Mouse (Mus musculus) liver, adult 10 weeks (tissue): ENCODE measurements around the gene Gm49393. TPM values are rescaled to one million over a fixed set of nuclear protein-coding genes. Genes with fewer than 3 reads are reported as not detected.

Experiments
- polyA plus RNA-seq: library from polyadenylated mRNA; stranded (reverse); fragments of 350-450 nt; fragmentation: Illumina TruSeq; extraction: RNeasy Lipid Tissue Mini Kit (QIAGEN cat#74804); gene quantifications from one replicate; pipeline ENCODE4 v1.2.3, GENCODE M21; 2014; ENCODE audit warnings: low read depth, low replicate concordance

The Gm49393 gene
- not detected for polyA plus RNA-seq

DNA sequence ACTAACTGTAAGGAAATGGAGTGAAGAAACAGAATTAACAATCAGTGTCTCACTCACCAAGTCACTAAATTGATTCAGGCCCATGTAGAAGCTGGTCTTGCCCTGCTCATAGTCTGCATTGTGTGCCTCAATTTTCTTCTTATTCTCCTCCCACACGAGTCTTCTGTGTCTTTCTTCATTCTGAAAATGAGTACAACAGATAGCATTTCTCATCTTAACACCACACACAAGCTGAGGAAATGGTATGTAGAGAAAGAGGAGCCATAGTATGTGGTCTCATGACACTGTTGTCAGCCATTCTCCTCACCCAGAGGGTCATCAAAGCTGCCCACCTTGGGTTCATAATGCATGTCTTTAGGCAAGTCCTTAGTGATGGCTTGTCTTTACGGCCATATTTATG is at the start of gene Gm49393:
Gene Gm49393, minus strand, starts transcription at position 101 of the 400 bp plus-strand sequence.

DNA sequence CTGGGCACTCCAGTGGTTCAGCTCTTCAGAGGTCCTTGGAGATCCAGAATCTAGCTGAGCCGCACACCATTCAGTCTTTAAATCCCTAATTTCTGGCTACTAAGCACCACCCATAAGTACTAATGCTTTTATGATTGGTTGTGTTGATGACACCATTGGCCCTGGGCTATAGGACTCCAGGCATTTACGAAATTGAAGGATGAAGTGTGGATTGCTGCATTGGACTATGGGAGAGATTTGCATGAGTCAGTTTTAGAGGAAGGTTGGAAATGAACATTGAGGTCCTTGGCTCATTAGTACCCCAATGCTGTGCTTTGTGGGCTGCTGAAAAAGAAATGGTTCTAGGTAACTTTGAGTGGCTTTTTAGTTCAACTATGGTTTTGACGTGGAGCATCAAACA is 6.5 kb upstream of the Gm49393 start, which contains the start of gene Tpbpa:
Gene Tpbpa, minus strand, starts transcription at position 101 of the 400 bp plus-strand sequence.

DNA sequence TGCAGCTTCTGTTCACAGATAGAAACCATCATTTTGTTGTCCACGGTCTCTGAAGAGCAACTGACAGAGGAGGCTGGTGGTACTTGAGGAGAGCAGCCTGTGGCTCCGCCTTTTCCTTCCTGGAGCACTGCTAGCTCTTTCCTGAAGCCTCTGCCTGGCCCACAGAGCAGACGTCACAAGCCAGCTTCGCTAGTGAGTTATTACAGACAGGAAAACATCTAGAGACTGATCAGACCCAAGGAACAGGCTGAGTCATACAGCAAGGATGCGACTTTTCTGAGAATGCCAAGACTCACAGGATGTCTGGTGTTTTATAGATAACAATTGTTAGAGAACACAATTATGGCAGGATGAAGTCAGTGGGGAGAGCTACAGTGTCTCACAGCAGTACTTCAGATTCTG is 1.1 kb upstream of the Gm49393 start, which contains the start of the genes Gm49391 and Ctla2a:
Gene Gm49391, minus strand, starts transcription at position 72 of the 402 bp plus-strand sequence.
Gene Ctla2a, minus strand, starts transcription at position 126 of the 402 bp plus-strand sequence.

DNA sequence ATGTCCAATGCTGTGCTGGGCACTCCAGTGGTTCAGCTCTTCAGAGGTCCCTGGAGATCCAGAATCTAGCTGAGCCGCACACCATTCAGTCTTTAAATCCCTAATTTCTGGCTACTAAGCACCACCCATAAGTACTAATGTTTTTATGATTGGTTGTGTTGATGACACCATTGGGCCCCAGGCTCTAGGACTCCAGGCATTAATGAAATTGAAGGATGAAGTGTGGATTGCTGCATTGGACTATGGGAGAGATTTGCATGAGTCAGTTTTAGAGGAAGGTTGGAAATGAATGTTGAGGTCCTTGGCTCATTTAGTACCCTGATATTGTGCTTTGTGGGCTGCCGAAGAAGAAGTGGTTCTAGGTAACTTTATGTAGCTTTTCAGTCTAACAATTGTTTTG is 30.6 kb downstream of the Gm49393 start, which contains the start of gene Tpbpb:
Gene Tpbpb, minus strand, starts transcription at position 101 of the 400 bp plus-strand sequence.

DNA sequence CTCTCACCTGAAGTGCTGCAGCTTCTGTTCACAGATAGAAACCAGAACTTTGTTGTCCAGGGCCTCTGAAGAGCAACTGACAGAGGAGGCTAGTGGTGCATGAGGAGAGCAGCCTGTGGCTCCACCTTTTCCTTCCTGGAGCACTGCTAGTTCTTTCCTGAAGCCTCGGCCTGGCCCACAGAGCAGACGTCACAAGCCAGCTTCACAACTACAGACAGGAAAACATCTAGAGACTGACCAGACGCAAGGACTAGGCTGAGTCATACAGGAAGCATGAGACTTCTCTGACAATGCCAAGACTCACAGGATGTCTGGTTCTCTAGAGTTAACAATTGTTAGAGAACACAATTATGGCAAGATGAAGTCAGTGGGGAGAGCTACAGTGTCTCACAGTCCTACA is 38.1 kb downstream of the Gm49393 start, which contains the start of gene Ctla2b:
Gene Ctla2b, minus strand, starts transcription at position 120 of the 400 bp plus-strand sequence.

DNA sequence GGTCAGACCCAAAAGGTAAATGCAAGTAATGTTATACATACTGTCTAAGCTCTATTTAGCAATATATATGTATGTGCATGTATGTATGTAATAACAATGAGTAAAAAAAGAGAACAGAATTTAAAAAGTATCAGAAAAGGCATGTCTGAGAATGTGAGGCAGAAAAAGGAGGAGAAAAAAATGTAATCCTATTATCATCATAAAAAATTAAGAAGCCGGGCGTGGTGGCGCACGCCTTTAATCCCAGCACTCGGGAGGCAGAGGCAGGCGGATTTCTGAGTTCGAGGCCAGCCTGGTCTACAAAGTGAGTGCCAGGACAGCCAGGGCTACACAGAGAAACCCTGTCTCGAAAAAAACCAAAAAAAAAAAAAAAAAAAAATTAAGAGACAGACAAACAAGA is 38.6 kb downstream of the Gm49393 start, which contains the start of gene Gm49392:
Gene Gm49392, minus strand, starts transcription at position 101 of the 400 bp plus-strand sequence.

DNA sequence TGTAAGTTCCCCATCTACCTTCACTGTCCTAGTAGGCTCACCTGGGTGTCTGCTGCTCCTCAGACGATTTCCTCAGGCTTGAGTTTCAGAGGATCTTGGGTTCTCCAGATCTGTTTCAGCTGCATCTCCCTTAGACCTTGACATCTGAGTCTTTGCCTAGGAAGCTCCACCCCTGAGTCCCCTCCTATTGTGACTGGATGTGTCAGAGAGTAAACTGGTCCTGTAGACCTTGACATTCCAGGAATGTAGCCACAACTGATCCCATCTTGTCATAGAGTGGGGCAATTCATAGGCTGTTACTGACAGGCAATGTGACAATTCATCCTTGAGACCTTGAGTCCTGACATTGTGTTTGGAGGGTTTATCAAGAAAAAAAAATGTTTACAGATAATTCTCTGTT is 71.1 kb downstream of the Gm49393 start, which contains the start of gene 4930486L24Rik:
Gene 4930486L24Rik, minus strand, starts transcription at position 195 of the 400 bp plus-strand sequence.

Other genes with a start within 250 kb of the Gm49393 start
- gene BC051665, start 149.2 kb downstream of the Gm49393 start, polyA plus RNA-seq = not detected
- not detected for gene Ctsll3, start 132.7 kb downstream of the Gm49393 start, polyA plus RNA-seq
- gene 4930486L24Rik, start 71.1 kb downstream of the Gm49393 start, polyA plus RNA-seq = not detected
- gene Gm49392, start 38.7 kb downstream of the Gm49393 start, polyA plus RNA-seq = 0.37 TPM
- gene Ctla2b, start 38.1 kb downstream of the Gm49393 start, polyA plus RNA-seq = 9.2 TPM
- gene Tpbpb, start 30.7 kb downstream of the Gm49393 start, polyA plus RNA-seq = not detected
- gene Gm49391, start 981 bp upstream of the Gm49393 start, polyA plus RNA-seq = 0.93 TPM
- gene Ctla2a, start 1.0 kb upstream of the Gm49393 start, polyA plus RNA-seq = 7.3 TPM
- gene Tpbpa, start 6.4 kb upstream of the Gm49393 start, polyA plus RNA-seq = not detected
- gene Ctsj, start 70.4 kb upstream of the Gm49393 start, polyA plus RNA-seq = not detected
- not detected for gene Ctsq, start 105.0 kb upstream of the Gm49393 start, polyA plus RNA-seq
- not detected for gene Ctsr, start 228.7 kb upstream of the Gm49393 start, polyA plus RNA-seq